ENCODE assay signal across 8 mouse cellular contexts in genomic region chr2:105016967-105017287, GRCm38 (mm10). TPM values are rescaled to one million over a fixed set of nuclear protein-coding genes. Genes with fewer than 3 reads are reported as not detected.
DNase-seq lines count a peak whose midpoint lies in the region; ATAC-seq and TF ChIP-seq lines count a peak whose summit lies in the region.

Eif3m (minus strand) TSS chr2:105017080.

- H3K36me3 ChIP-seq in heart, embryonic 12.5 days = peaks cover 19% of the 10 kb centered on the region
- H3K36me3 ChIP-seq in kidney, postnatal 0 days (ENCODE audit: insufficient read depth, low read length) = peaks cover 16% of the 10 kb centered on the region
- H3K36me3 ChIP-seq in liver, embryonic 11.5 days (ENCODE audit: control insufficient read depth, insufficient read depth, low read length) = peaks cover 5% of the 10 kb centered on the region; the same call in 1 of the 2 replicates
- peaks cover 15% of the 10 kb centered on the region for H3K36me3 ChIP-seq in stomach, embryonic 14.5 days (ENCODE audit: control insufficient read depth, insufficient read depth, low read length)

- peak within 1 kb of the TSS; percentile 96 for H3K4me3 ChIP-seq in heart, embryonic 12.5 days
- H3K4me3 ChIP-seq in kidney, postnatal 0 days (replicated peaks; ENCODE audit: low read depth, low read length) = peak within 1 kb of the TSS; percentile 91
- H3K4me3 ChIP-seq in liver, embryonic 11.5 days (ENCODE audit: low read depth, low read length) = peak within 1 kb of the TSS; percentile 94
- H3K4me3 ChIP-seq in stomach, embryonic 14.5 days (ENCODE audit: low read depth, low read length) = peak within 1 kb of the TSS; percentile 82

- peak within 1 kb of the TSS; percentile 96 for H3K9ac ChIP-seq in heart, embryonic 12.5 days
- H3K9ac ChIP-seq in kidney, postnatal 0 days (ENCODE audit: low read depth, low read length) = peak within 1 kb of the TSS; percentile 93
- peak within 1 kb of the TSS; percentile 93 for H3K9ac ChIP-seq in liver, embryonic 11.5 days (ENCODE audit: low read depth, low read length)
- peak within 1 kb of the TSS; percentile 89 for H3K9ac ChIP-seq in stomach, embryonic 14.5 days (replicated peaks; ENCODE audit: low read depth, low read length)

- under 1% methylated on average over 25 of the region's 25 CpGs for WGBS in heart, embryonic 12.5 days
- WGBS in kidney, postnatal 0 days = 0% methylated on average over 25 of the region's 25 CpGs
- WGBS in liver, embryonic 11.5 days = 0% methylated on average over 25 of the region's 25 CpGs
- 0% methylated on average over 23 of the region's 25 CpGs for WGBS in stomach, embryonic 14.5 days

- ATAC-seq in erythroid progenitor cell, adult 5-6 weeks (replicated peaks; ENCODE audit: low FRiP score, poor library complexity, severe bottlenecking) = peak; percentile 86
- peak; percentile 98 for ATAC-seq in heart, embryonic 12.5 days (ENCODE audit: insufficient number of reproducible peaks, low FRiP score)
- ATAC-seq in kidney, postnatal 0 days (replicated peaks; ENCODE audit: low FRiP score, low read depth) = peak; percentile 100
- peak; percentile 99 for ATAC-seq in liver, embryonic 11.5 days (replicated peaks; ENCODE audit: low FRiP score)
- ATAC-seq in stomach, embryonic 14.5 days (ENCODE audit: insufficient number of reproducible peaks, insufficient read depth, low FRiP score, low read depth) = peak; percentile 99

- H3K4me1 ChIP-seq in heart, embryonic 12.5 days (replicated peaks) = peaks cover 3% of the 10 kb centered on the region; the same call in 1 of the 2 replicates
- H3K4me1 ChIP-seq in kidney, postnatal 0 days (replicated peaks; ENCODE audit: insufficient read depth, low read length) = peaks cover 10% of the 10 kb centered on the region; the same call in 1 of the 2 replicates
- peaks cover 3% of the 10 kb centered on the region for H3K4me1 ChIP-seq in liver, embryonic 11.5 days (replicated peaks; ENCODE audit: control insufficient read depth, insufficient read depth, low read length)
- H3K4me1 ChIP-seq in stomach, embryonic 14.5 days (ENCODE audit: control insufficient read depth, insufficient read depth, low read length) = peaks cover 4% of the 10 kb centered on the region; the same call in 1 of the 2 replicates

- H3K27me3 ChIP-seq in heart, embryonic 12.5 days (replicated peaks) = no peaks in the 10 kb centered on the region
- no peaks in the 10 kb centered on the region for H3K27me3 ChIP-seq in kidney, postnatal 0 days (ENCODE audit: insufficient read depth, low read length)
- no peaks in the 10 kb centered on the region for H3K27me3 ChIP-seq in liver, embryonic 11.5 days (replicated peaks; ENCODE audit: control insufficient read depth, insufficient read depth, low read length)
- H3K27me3 ChIP-seq in stomach, embryonic 14.5 days (ENCODE audit: control insufficient read depth, insufficient read depth, low read length) = no peaks in the 10 kb centered on the region

- H3K27ac ChIP-seq in heart, embryonic 12.5 days (ENCODE audit: poor library complexity, severe bottlenecking) = peak within 1 kb of the TSS; percentile 46
- H3K27ac ChIP-seq in kidney, postnatal 0 days = peak within 1 kb of the TSS; percentile 90
- peak within 1 kb of the TSS; percentile 60; the same call in 1 of the 2 replicates for H3K27ac ChIP-seq in liver, embryonic 11.5 days (ENCODE audit: low read depth, low read length)
- H3K27ac ChIP-seq in stomach, embryonic 14.5 days (ENCODE audit: low read length) = peak within 1 kb of the TSS; percentile 56; the same call in 1 of the 2 replicates

- DNase-seq in CD4-positive helper T cell, adult 2 months (ENCODE audit: low read depth, low spot score) = peak; percentile 95
- DNase-seq in brain, embryonic 18.5 days (ENCODE audit: low read depth, low spot score) = peak; percentile 77
- peak; percentile 97 for DNase-seq in kidney, postnatal 0 days (ENCODE audit: low spot score)
- DNase-seq in liver, embryonic 11.5 days (ENCODE audit: low spot score) = peak; percentile 95
- DNase-seq in naive thymus-derived CD4-positive, alpha-beta T cell, adult 2 months (ENCODE audit: low read depth) = peak; percentile 96

- peak within 1 kb of the TSS; percentile 87 for H3K4me2 ChIP-seq in heart, embryonic 12.5 days
- H3K4me2 ChIP-seq in kidney, postnatal 0 days (ENCODE audit: low read length) = peak within 1 kb of the TSS; percentile 72
- peak within 1 kb of the TSS; percentile 86 for H3K4me2 ChIP-seq in liver, embryonic 11.5 days
- H3K4me2 ChIP-seq in stomach, embryonic 14.5 days (replicated peaks; ENCODE audit: low read depth, low read length) = peak within 1 kb of the TSS; percentile 62

- TF ChIP-seq CTCF in kidney, postnatal 0 days (IDR thresholded peaks at IDR 0.05; ENCODE audit: low read depth) = no peak

- H3K9me3 ChIP-seq in heart, embryonic 12.5 days (replicated peaks) = no peaks in the 10 kb centered on the region
- no peaks in the 10 kb centered on the region for H3K9me3 ChIP-seq in kidney, postnatal 0 days (replicated peaks; ENCODE audit: low read length)
- no peaks in the 10 kb centered on the region for H3K9me3 ChIP-seq in liver, embryonic 11.5 days (ENCODE audit: control insufficient read depth, low read length)
- H3K9me3 ChIP-seq in stomach, embryonic 14.5 days (ENCODE audit: control insufficient read depth, low read depth, low read length) = no peaks in the 10 kb centered on the region

RNA-seq across cellular contexts. Expression of gene Eif3m, which starts in this region (rescaled TPM):
- total RNA-seq in erythroid progenitor cell, adult 5-6 weeks (2015; ENCODE audit: low replicate concordance) = 169 and 219 TPM in 2 replicates
- 72.2 and 116 TPM in 2 replicates for total RNA-seq in erythroid progenitor cell, adult 5-6 weeks (2017; ENCODE audit: low replicate concordance)
- 207 and 214 TPM in 2 replicates for polyA plus RNA-seq in heart, embryonic 12.5 days (2016; fragmentation: Nextera tagmentation; extraction: Ambion mirVana)
- 401 and 416 TPM in 2 replicates for polyA plus RNA-seq in kidney, postnatal 0 days (2015; fragmentation: Nextera tagmentation; extraction: Ambion mirVana)
- polyA plus RNA-seq in liver, embryonic 11.5 days (2014; fragmentation: Nextera tagmentation; extraction: Ambion mirVana) = 330 and 348 TPM in 2 replicates
- 300 and 304 TPM in 2 replicates for polyA plus RNA-seq in stomach, embryonic 14.5 days (2014; fragmentation: Nextera tagmentation; extraction: Ambion mirVana)

Comparison
In these comparisons a context has a peak if more than half of its experiments do, and no peak if none do; other contexts are left out.
1. Peak in every context shown above with its lines: DNase-seq, ATAC-seq, H3K4me3 ChIP-seq and H3K27ac ChIP-seq.